Mouse (Mus musculus) ovary, adult 18-20 months (tissue): ENCODE data around the gene Lyrm9.

Experiments used
- DNase-seq: peaks from one replicate; pipeline ENCODE4 v3.0.0; 2022; ENCODE audit warnings: low spot score, mixed read lengths

The Lyrm9 gene

GRCm38 (mm10) chr11:78826442-78827013 lies at the start of gene Lyrm9:
Gene Lyrm9 (plus strand): TSS chr11:78826584.
- peak; percentile 90 for DNase-seq

- DNase-seq = no peak
These were observed 48.3 kb upstream of the Lyrm9 start for GRCm38 (mm10) chr11:78777851-78778680.

- no peak for DNase-seq
These were observed 46.4 kb upstream of the Lyrm9 start for GRCm38 (mm10) chr11:78780002-78780401.

GRCm38 (mm10) chr11:78780571-78780970 lies 45.8 kb upstream of the Lyrm9 start:
- DNase-seq = no peak

GRCm38 (mm10) chr11:78782326-78782725 lies 44.1 kb upstream of the Lyrm9 start:
- DNase-seq = no peak

- no peak for DNase-seq
These were observed 43.5 kb upstream of the Lyrm9 start for GRCm38 (mm10) chr11:78782791-78783347.

- DNase-seq = no peak
These were observed 40.4 kb upstream of the Lyrm9 start for GRCm38 (mm10) chr11:78786013-78786431.

GRCm38 (mm10) chr11:78789370-78790060 lies 36.9 kb upstream of the Lyrm9 start:
- no peak for DNase-seq

- DNase-seq = peak; percentile 78
These were observed 34.8 kb upstream of the Lyrm9 start for GRCm38 (mm10) chr11:78791582-78791981.

GRCm38 (mm10) chr11:78792055-78792454 lies 34.3 kb upstream of the Lyrm9 start:
- no peak for DNase-seq

GRCm38 (mm10) chr11:78792465-78792864 lies 33.9 kb upstream of the Lyrm9 start:
- no peak for DNase-seq

GRCm38 (mm10) chr11:78793116-78793515 lies 33.3 kb upstream of the Lyrm9 start:
- DNase-seq = no peak

GRCm38 (mm10) chr11:78796072-78796729 lies 30.2 kb upstream of the Lyrm9 start:
- no peak for DNase-seq

- no peak for DNase-seq
These were observed 25.3 kb upstream of the Lyrm9 start for GRCm38 (mm10) chr11:78801094-78801493.

GRCm38 (mm10) chr11:78803587-78804316 lies 22.6 kb upstream of the Lyrm9 start:
- peak; percentile 86 for DNase-seq

- DNase-seq = no peak
These were observed 21.8 kb upstream of the Lyrm9 start for GRCm38 (mm10) chr11:78804551-78804950.

- DNase-seq = no peak
These were observed 21.2 kb upstream of the Lyrm9 start for GRCm38 (mm10) chr11:78805198-78805597.

- no peak for DNase-seq
These were observed 20.7 kb upstream of the Lyrm9 start for GRCm38 (mm10) chr11:78805691-78806137.

- no peak for DNase-seq
These were observed 18.9 kb upstream of the Lyrm9 start for GRCm38 (mm10) chr11:78807341-78808108.

- no peak for DNase-seq
These were observed 17.0 kb upstream of the Lyrm9 start for GRCm38 (mm10) chr11:78809398-78809797.
